Mouse (Mus musculus) midbrain, embryonic 11.5 days (tissue): ENCODE results near the gene Ust. TPM values are rescaled to one million over a fixed set of nuclear protein-coding genes. Genes with fewer than 3 reads are reported as not detected.
"Not testable (repeated sequence)": the region's sequence is repeated elsewhere in the genome, so short reads cannot be mapped to it uniquely, and the experiment has no call there.

ENCODE experiments used
- ATAC-seq: fragments of 200-750 bp; cut with Nextera tagmentation; 2 replicates; pipeline ENCODE4 v1.8.0; 2017; ENCODE audit warnings: moderate TSS enrichment, moderate library complexity; ENCODE audit not compliant: low FRiP score
- DNase-seq: peaks from one replicate; pipeline ENCODE4 v3.0.0; 2015; ENCODE audit warnings: low spot score; ENCODE audit errors: missing footprints
- H3K27ac ChIP-seq: fragments of 300-500 bp; sonication (generic); 2 replicates; pipeline ENCODE4 v1.5.1; 2014; ENCODE audit warnings: low read depth, low read length
- H3K27me3 ChIP-seq: fragments of 300-500 bp; sonication (generic); 2 replicates; pipeline ENCODE4 v1.6.1; 2014; ENCODE audit warnings: mild to moderate bottlenecking, low read length, moderate library complexity, mixed read lengths; ENCODE audit not compliant: control insufficient read depth, insufficient read depth
- H3K36me3 ChIP-seq: fragments of 300-500 bp; sonication (generic); 2 replicates; pipeline ENCODE4 v1.6.1; 2014; ENCODE audit warnings: mild to moderate bottlenecking, low read length, moderate library complexity, mixed read lengths; ENCODE audit not compliant: control insufficient read depth, insufficient read depth
- H3K4me1 ChIP-seq: fragments of 300-500 bp; sonication (generic); 2 replicates; pipeline ENCODE4 v1.6.1; 2014; ENCODE audit warnings: low read length; ENCODE audit not compliant: control insufficient read depth, insufficient read depth
- H3K4me2 ChIP-seq: fragments of 300-500 bp; sonication (generic); 2 replicates; pipeline ENCODE4 v1.6.1; 2014; ENCODE audit warnings: mild to moderate bottlenecking, moderate library complexity
- H3K4me3 ChIP-seq: fragments of 300-500 bp; sonication (generic); 2 replicates; pipeline ENCODE4 v1.5.1; 2014; ENCODE audit warnings: low read depth, low read length
- H3K9ac ChIP-seq: fragments of 300-500 bp; sonication (generic); 2 replicates; pipeline ENCODE4 v1.6.1; 2014; ENCODE audit warnings: low read length
- H3K9me3 ChIP-seq: fragments of 300-500 bp; sonication (generic); 2 replicates; pipeline ENCODE4 v1.6.1; 2016; ENCODE audit warnings: low read length; ENCODE audit not compliant: control insufficient read depth
- WGBS: fragments of 180-500 bp; shearing (Covaris S2); extraction: QIAGEN DNeasy Blood & Tissue Kit; methylation state at CpG from one replicate; pipeline ENCODE4 v1.1.7; 2014; 5-methylcytosine and 5-hydroxymethylcytosine counted together
- polyA plus RNA-seq: library from polyadenylated mRNA; unstranded; fragments of >200 nt; fragmentation: Nextera tagmentation; extraction: Ambion mirVana; gene quantifications from 2 replicates; pipeline ENCODE4 v1.2.1, GENCODE M21; 2014

Gene Ust
- polyA plus RNA-seq: 2.9 and 3.1 TPM in 2 replicates

DNA sequence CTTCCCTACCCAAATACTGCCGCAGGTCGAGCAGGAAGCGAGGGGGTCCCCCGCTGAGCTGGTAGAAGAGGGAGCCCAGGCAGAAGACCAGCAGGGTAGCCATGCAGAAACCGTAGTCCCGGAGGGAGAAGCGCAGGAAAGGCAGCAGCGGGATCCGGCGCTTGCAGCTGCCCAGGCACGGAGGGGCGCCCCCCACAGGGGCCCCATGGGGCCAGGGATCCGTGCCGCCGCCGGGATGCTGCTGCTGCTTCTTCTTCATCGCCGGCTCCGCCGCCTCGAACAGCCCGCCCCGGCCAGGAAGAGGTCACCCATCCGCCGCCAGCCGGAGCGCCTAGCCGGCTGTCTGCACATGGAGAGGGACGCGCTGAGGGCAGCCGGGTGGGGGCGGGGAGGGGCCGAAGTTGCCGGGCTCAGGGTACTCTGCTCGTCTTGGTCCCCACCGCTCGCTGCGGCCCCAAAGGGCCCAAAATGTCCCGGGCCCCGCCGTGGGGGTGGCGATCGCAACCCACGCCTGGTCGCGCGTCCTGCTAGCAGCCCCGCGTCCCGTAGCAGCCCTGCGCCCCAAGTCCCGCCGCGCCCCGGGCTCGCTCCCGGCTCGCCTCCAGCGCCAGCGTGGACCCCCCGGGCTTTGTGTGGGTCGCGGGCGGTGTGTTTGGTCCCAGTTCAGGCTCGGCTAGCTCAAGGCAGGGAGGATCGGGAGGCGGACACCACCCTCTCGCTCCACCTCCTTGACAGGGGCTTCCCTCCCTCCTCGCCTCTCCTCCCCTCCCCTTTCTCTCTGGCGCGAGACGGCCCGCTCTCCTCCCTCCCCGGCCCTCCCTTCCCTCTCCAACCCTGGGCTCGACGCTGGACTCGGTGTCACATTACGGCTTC is at the start of gene Ust:
TSS of gene Ust (minus strand) at position 685 of the 873 bp plus-strand sequence.
- under 1% methylated on average over 78 of the region's 78 CpGs for WGBS
- Histone ChIP-seq H3K9ac (peak within 1 kb of the TSS; percentile 85), H3K36me3 (no peaks in the 10 kb centered on the region), H3K4me2 (peak within 1 kb of the TSS; percentile 90), H3K27me3 (peaks cover 13% of the 10 kb centered on the region), H3K27ac (no peak within 1 kb of the TSS), H3K9me3 (no peaks in the 10 kb centered on the region), H3K4me3 (peak within 1 kb of the TSS; percentile 79), H3K4me1 (peaks cover 11% of the 10 kb centered on the region)
- peak; percentile 97 for DNase-seq
- ATAC-seq: peak; percentile 95

DNA sequence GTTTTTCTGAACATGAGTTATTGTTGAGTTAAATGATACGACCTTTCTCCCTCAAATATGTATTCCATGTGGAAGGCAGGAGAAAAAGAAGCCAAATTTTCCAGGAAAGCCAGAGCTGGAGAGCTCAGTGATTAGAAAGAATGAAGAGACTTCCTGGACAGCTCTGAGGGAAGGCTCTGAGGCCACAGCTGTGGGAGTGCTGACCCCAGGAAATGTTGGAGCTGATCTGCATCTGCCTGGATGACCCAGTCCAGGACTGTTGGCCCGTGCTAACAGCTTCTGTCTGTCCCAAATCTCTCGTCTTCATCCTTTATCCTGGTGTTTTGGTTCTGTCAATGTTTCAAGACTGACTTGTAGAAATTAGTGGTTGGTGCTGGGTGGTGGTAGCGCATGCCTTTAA is 42.7 kb upstream of the Ust start:
- Histone ChIP-seq H3K9ac (no peak overlapping the region), H3K27ac (no peak overlapping the region), H3K27me3 (no peaks in the 10 kb centered on the region), H3K4me2 (no peak overlapping the region), H3K4me1 (no peaks in the 10 kb centered on the region), H3K36me3 (no peaks in the 10 kb centered on the region), H3K4me3 (no peak overlapping the region), H3K9me3 (no peaks in the 10 kb centered on the region)
- ATAC-seq (no peak), DNase-seq (no peak)
- 77% methylated on average over 4 of the region's 4 CpGs for WGBS

- WGBS: 62% methylated on average over 6 of the region's 6 CpGs
- ATAC-seq, H3K27ac ChIP-seq: not testable (repeated sequence)
Measured at GRCm38 (mm10) chr10:8559566-8559965, 40.9 kb upstream of the Ust start.

GRCm38 (mm10) chr10:8552239-8552638 is 33.6 kb upstream of the Ust start:
- H3K27ac ChIP-seq, H3K9ac ChIP-seq, H3K9me3 ChIP-seq, H3K4me3 ChIP-seq, H3K36me3 ChIP-seq, DNase-seq, ATAC-seq, H3K27me3 ChIP-seq, H3K4me2 ChIP-seq, H3K4me1 ChIP-seq: not testable (repeated sequence)

More at GRCm38 (mm10) chr10:8559566-8559965, 40.9 kb upstream of the Ust start:
- not testable (repeated sequence) for H3K4me3 ChIP-seq, DNase-seq, H3K27me3 ChIP-seq, H3K9me3 ChIP-seq, H3K4me1 ChIP-seq, H3K36me3 ChIP-seq, H3K4me2 ChIP-seq, H3K9ac ChIP-seq

- 89% methylated on average over 4 of the region's 4 CpGs for WGBS
- not testable (repeated sequence) for H3K4me2 ChIP-seq, H3K4me3 ChIP-seq, H3K36me3 ChIP-seq, H3K27ac ChIP-seq, DNase-seq, ATAC-seq, H3K9me3 ChIP-seq, H3K27me3 ChIP-seq, H3K4me1 ChIP-seq, H3K9ac ChIP-seq
Measured at GRCm38 (mm10) chr10:8551601-8552000, 33.0 kb upstream of the Ust start.

DNA sequence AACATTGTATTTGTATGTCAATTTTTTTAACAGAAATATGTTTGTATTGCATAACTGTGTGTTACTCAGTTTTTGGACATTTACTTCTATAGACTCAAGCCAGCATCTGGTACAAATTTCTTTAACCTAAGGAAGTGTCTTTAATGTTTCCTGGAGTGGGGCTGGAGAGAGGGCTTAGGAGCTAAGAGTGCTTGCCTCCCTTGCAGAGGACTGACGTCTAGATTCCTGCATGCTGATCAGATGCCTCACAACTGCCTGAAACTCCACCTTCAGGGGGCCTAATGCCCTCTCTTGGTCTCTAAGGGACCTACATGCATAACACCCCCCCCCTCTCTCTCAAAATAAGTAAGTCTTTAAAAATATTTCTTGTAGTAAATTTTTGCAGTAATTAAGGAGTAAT is 22.9 kb upstream of the Ust start:
- Histone ChIP-seq H3K4me1 (no peaks in the 10 kb centered on the region), H3K9ac (no peak overlapping the region), H3K27ac (no peak overlapping the region), H3K27me3 (no peaks in the 10 kb centered on the region), H3K9me3 (no peaks in the 10 kb centered on the region), H3K4me2 (no peak overlapping the region), H3K4me3 (no peak overlapping the region), H3K36me3 (no peaks in the 10 kb centered on the region)
- 0% methylated on average over 1 of the region's 1 CpGs for WGBS
- DNase-seq: no peak
- ATAC-seq: no peak

GRCm38 (mm10) chr10:8535445-8535844 is 16.8 kb upstream of the Ust start:
- Histone ChIP-seq H3K27me3 (no peaks in the 10 kb centered on the region), H3K4me1 (no peaks in the 10 kb centered on the region), H3K4me3 (no peak overlapping the region), H3K27ac (no peak overlapping the region), H3K9ac (no peak overlapping the region), H3K36me3 (no peaks in the 10 kb centered on the region), H3K9me3 (no peaks in the 10 kb centered on the region), H3K4me2 (no peak overlapping the region)
- DNase-seq (no peak), ATAC-seq (no peak)
- 87% methylated on average over 3 of the region's 3 CpGs for WGBS

GRCm38 (mm10) chr10:8531651-8532050 is 13.0 kb upstream of the Ust start:
- DNase-seq: no peak
- Histone ChIP-seq H3K4me3 (no peak overlapping the region), H3K4me1 (no peaks in the 10 kb centered on the region), H3K9ac (no peak overlapping the region), H3K4me2 (no peak overlapping the region), H3K27ac (no peak overlapping the region), H3K9me3 (no peaks in the 10 kb centered on the region), H3K27me3 (no peaks in the 10 kb centered on the region), H3K36me3 (no peaks in the 10 kb centered on the region)
- WGBS: 93% methylated on average over 3 of the region's 3 CpGs
- ATAC-seq: no peak

GRCm38 (mm10) chr10:8530505-8531051 is 12.0 kb upstream of the Ust start:
- no peaks in the 10 kb centered on the region for H3K27me3 ChIP-seq
- H3K36me3 ChIP-seq: no peaks in the 10 kb centered on the region
- no peak for ATAC-seq
- WGBS: 79% methylated on average over 4 of the region's 4 CpGs
- no peak for DNase-seq
- no peaks in the 10 kb centered on the region for H3K4me1 ChIP-seq
- H3K9me3 ChIP-seq: no peaks in the 10 kb centered on the region
- H3K4me2 ChIP-seq: no peak overlapping the region
- H3K4me3 ChIP-seq: no peak overlapping the region
- H3K27ac ChIP-seq: no peak overlapping the region
- no peak overlapping the region for H3K9ac ChIP-seq
